Mouse (Mus musculus) intestine, embryonic 14.5 days (tissue): Measurements from ENCODE around the gene Ryk. TPM values are rescaled to one million over a fixed set of nuclear protein-coding genes. Genes with fewer than 3 reads are reported as not detected.
A peak's percentile ranks its signal among the peaks of the same experiment; 100 is the strongest.
"Not testable (repeated sequence)": the region's sequence is repeated elsewhere in the genome, so short reads cannot be mapped to it uniquely, and the experiment has no call there.

Experiments used
- ATAC-seq: fragments of 200-750 bp; cut with Nextera tagmentation; replicated peaks from 2 replicates; pipeline ENCODE4 v1.8.0; 2017; ENCODE audit warnings: low read depth, moderate number of reproducible peaks, moderate TSS enrichment, moderate library complexity; ENCODE audit not compliant: low FRiP score, low TSS enrichment
- DNase-seq: peaks from one replicate; pipeline ENCODE4 v3.0.0-alpha.2; 2018; ENCODE audit warnings: low spot score
- H3K27ac ChIP-seq: fragments of 300-500 bp; sonication (generic); 2 replicates; pipeline ENCODE4 v1.5.1; 2014; ENCODE audit warnings: low read depth, mild to moderate bottlenecking, control low read depth
- H3K27me3 ChIP-seq: fragments of 300-500 bp; sonication (generic); replicated peaks from 2 replicates; pipeline ENCODE4 v1.6.1; 2014; ENCODE audit warnings: low read length, control low read depth; ENCODE audit not compliant: control insufficient read depth, insufficient read depth
- H3K36me3 ChIP-seq: fragments of 300-500 bp; sonication (generic); 2 replicates; pipeline ENCODE4 v1.6.1; 2014; ENCODE audit warnings: low read length, control low read depth; ENCODE audit not compliant: control insufficient read depth, insufficient read depth
- H3K4me1 ChIP-seq: fragments of 300-500 bp; sonication (generic); replicated peaks from 2 replicates; pipeline ENCODE4 v1.6.1; 2014; ENCODE audit warnings: low read length, control low read depth, mixed read lengths; ENCODE audit not compliant: control insufficient read depth, insufficient read depth
- H3K4me2 ChIP-seq: fragments of 300-500 bp; sonication (generic); 2 replicates; pipeline ENCODE4 v1.6.1; 2014; ENCODE audit warnings: low read length
- H3K4me3 ChIP-seq: fragments of 300-500 bp; sonication (generic); 2 replicates; pipeline ENCODE4 v1.5.1; 2014; ENCODE audit warnings: low read depth, low read length, control low read depth, mixed read lengths
- H3K9ac ChIP-seq: fragments of 300-500 bp; sonication (generic); 2 replicates; pipeline ENCODE4 v1.6.1; 2014; ENCODE audit warnings: mild to moderate bottlenecking, low read length
- H3K9me3 ChIP-seq: fragments of 300-500 bp; sonication (generic); 2 replicates; pipeline ENCODE4 v1.6.1; 2016; ENCODE audit warnings: low read length, control low read depth; ENCODE audit not compliant: control insufficient read depth
- WGBS: fragments of 180-500 bp; shearing (Covaris S2); extraction: QIAGEN DNeasy Blood & Tissue Kit; methylation state at CpG from one replicate; pipeline ENCODE4 v1.1.7; 2014; 5-methylcytosine and 5-hydroxymethylcytosine counted together
- polyA plus RNA-seq: library from polyadenylated mRNA; unstranded; fragments of >200 nt; fragmentation: Nextera tagmentation; extraction: Ambion mirVana; gene quantifications from 2 replicates; pipeline ENCODE4 v1.2.1, GENCODE M21; 2014

Ryk gene
- polyA plus RNA-seq, 1 experiment from 2014 or later = 24.9 TPM

- Histone ChIP-seq H3K4me1 (no peaks in the 10 kb centered on the region), H3K36me3 (peaks cover 79% of the 10 kb centered on the region), H3K9ac (no peak overlapping the region), H3K27me3 (no peaks in the 10 kb centered on the region), H3K27ac (no peak overlapping the region), H3K4me3 (no peak overlapping the region), H3K4me2 (no peak overlapping the region), H3K9me3 (no peaks in the 10 kb centered on the region)
- 89% methylated on average over 7 of the region's 7 CpGs for WGBS
- DNase-seq = no peak
- no peak for ATAC-seq
These were observed 67.6 kb downstream of the Ryk start for GRCm38 (mm10) chr9:102902308-102902707.

- H3K9me3 ChIP-seq = no peaks in the 10 kb centered on the region
- H3K36me3 ChIP-seq = peaks cover 79% of the 10 kb centered on the region
- no peak overlapping the region for H3K4me2 ChIP-seq
- H3K4me1 ChIP-seq = no peaks in the 10 kb centered on the region
- H3K4me3 ChIP-seq = no peak overlapping the region
- 90% methylated on average over 6 of the region's 6 CpGs for WGBS
- ATAC-seq = no peak
- H3K27ac ChIP-seq = no peak overlapping the region
- H3K9ac ChIP-seq = no peak overlapping the region
- no peaks in the 10 kb centered on the region for H3K27me3 ChIP-seq
- peak; percentile 15 for DNase-seq
These were observed 70.2 kb downstream of the Ryk start for GRCm38 (mm10) chr9:102904952-102905351.

- Histone ChIP-seq H3K36me3 (peaks cover 80% of the 10 kb centered on the region), H3K4me1 (no peaks in the 10 kb centered on the region), H3K27ac (no peak overlapping the region), H3K4me3 (no peak overlapping the region), H3K27me3 (no peaks in the 10 kb centered on the region), H3K9me3 (no peaks in the 10 kb centered on the region), H3K9ac (no peak overlapping the region), H3K4me2 (no peak overlapping the region)
- WGBS = 87% methylated on average over 12 of the region's 12 CpGs
- DNase-seq (no peak), ATAC-seq (no peak)
These were observed 72.1 kb downstream of the Ryk start for GRCm38 (mm10) chr9:102906781-102907180.

- Histone ChIP-seq H3K9me3 (no peaks in the 10 kb centered on the region), H3K27ac (no peak overlapping the region), H3K27me3 (no peaks in the 10 kb centered on the region), H3K9ac (no peak overlapping the region), H3K36me3 (peaks cover 79% of the 10 kb centered on the region), H3K4me2 (no peak overlapping the region), H3K4me3 (no peak overlapping the region), H3K4me1 (no peaks in the 10 kb centered on the region)
- no peak for DNase-seq
- no peak for ATAC-seq
- 92% methylated on average over 11 of the region's 11 CpGs for WGBS
These were observed 73.0 kb downstream of the Ryk start for GRCm38 (mm10) chr9:102907521-102908246.

- H3K9me3 ChIP-seq = no peaks in the 10 kb centered on the region
- no peaks in the 10 kb centered on the region for H3K27me3 ChIP-seq
- ATAC-seq (no peak), DNase-seq (no peak)
- H3K36me3 ChIP-seq = peaks cover 48% of the 10 kb centered on the region
- H3K4me3 ChIP-seq = no peak overlapping the region
- no peaks in the 10 kb centered on the region for H3K4me1 ChIP-seq
- WGBS = 96% methylated on average over 3 of the region's 3 CpGs
- no peak overlapping the region for H3K9ac ChIP-seq
- no peak overlapping the region for H3K4me2 ChIP-seq
- no peak overlapping the region for H3K27ac ChIP-seq
These were observed 76.8 kb downstream of the Ryk start for GRCm38 (mm10) chr9:102911526-102911925.

GRCm38 (mm10) chr9:102912516-102913035 is 77.9 kb downstream of the Ryk start:
- Histone ChIP-seq H3K27me3 (no peaks in the 10 kb centered on the region), H3K4me2 (no peak overlapping the region), H3K27ac (no peak overlapping the region), H3K4me1 (no peaks in the 10 kb centered on the region), H3K9ac (no peak overlapping the region), H3K9me3 (no peaks in the 10 kb centered on the region), H3K4me3 (no peak overlapping the region), H3K36me3 (peaks cover 37% of the 10 kb centered on the region)
- ATAC-seq = no peak
- DNase-seq = no peak
- 91% methylated on average over 10 of the region's 10 CpGs for WGBS

GRCm38 (mm10) chr9:102913597-102913996 is 78.9 kb downstream of the Ryk start:
- peaks cover 27% of the 10 kb centered on the region for H3K36me3 ChIP-seq
- not testable (repeated sequence) for H3K4me1 ChIP-seq, H3K27ac ChIP-seq, DNase-seq, H3K4me2 ChIP-seq, ATAC-seq, H3K9ac ChIP-seq, H3K9me3 ChIP-seq, H3K27me3 ChIP-seq, H3K4me3 ChIP-seq
- 96% methylated on average over 3 of the region's 3 CpGs for WGBS

- Histone ChIP-seq H3K9me3 (no peaks in the 10 kb centered on the region), H3K27me3 (no peaks in the 10 kb centered on the region), H3K36me3 (peaks cover 18% of the 10 kb centered on the region), H3K4me2 (no peak overlapping the region), H3K4me1 (no peaks in the 10 kb centered on the region), H3K9ac (no peak overlapping the region), H3K4me3 (no peak overlapping the region), H3K27ac (no peak overlapping the region)
- ATAC-seq = no peak
- 68% methylated on average over 1 of the region's 1 CpGs for WGBS
- DNase-seq = peak; percentile 37
These were observed 79.9 kb downstream of the Ryk start for GRCm38 (mm10) chr9:102914583-102914982.

- H3K9me3 ChIP-seq = no peaks in the 10 kb centered on the region
- no peak for ATAC-seq
- no peak overlapping the region for H3K4me3 ChIP-seq
- 83% methylated on average over 3 of the region's 3 CpGs for WGBS
- H3K36me3 ChIP-seq = peaks cover 11% of the 10 kb centered on the region
- no peaks in the 10 kb centered on the region for H3K27me3 ChIP-seq
- DNase-seq = peak; percentile 38
- no peaks in the 10 kb centered on the region for H3K4me1 ChIP-seq
- H3K4me2 ChIP-seq = no peak overlapping the region
- no peak overlapping the region for H3K9ac ChIP-seq
- no peak overlapping the region for H3K27ac ChIP-seq
These were observed 80.7 kb downstream of the Ryk start for GRCm38 (mm10) chr9:102915292-102915854.
